In the genomic region with DNA sequence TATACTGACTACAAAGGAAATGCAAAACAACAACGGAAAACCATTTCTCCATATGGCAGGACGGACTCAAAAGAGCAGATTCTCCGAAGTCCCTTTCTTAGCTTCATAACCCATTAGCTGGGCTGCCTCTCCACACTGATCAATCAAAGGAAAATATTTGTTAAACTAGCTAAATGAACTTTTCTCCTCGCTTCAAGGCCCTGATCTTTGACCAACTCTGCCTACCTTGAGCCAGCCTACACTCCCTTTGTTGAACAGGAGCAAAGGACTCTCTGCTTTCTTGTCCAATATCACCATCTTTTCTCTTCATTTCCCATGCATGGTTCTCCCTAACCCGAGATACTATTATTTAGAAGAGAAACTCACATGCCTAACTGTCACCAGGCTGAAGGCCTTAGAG, we compare ENCODE assay signal across 20 mouse cellular contexts. TPM values are rescaled to one million over a fixed set of nuclear protein-coding genes. Genes with fewer than 3 reads are reported as not detected.
"Had no signal": no experiment of that assay in that cellular context is flagged by ENCODE, and none has a peak within 500 bp of the region (broad histone marks: within the 10 kb centered on the region; RNA-seq: fewer than 3 reads in every experiment).

No protein-coding gene starts in this region.

- H3K27ac ChIP-seq: midbrain, embryonic 10.5 days; midbrain, embryonic 12.5 days; neural tube, embryonic 13.5 days; neural tube, embryonic 15.5 days; stomach, embryonic 15.5 days; stomach, postnatal 0 days had no signal

- H3K27me3 ChIP-seq: midbrain, embryonic 12.5 days; neural tube, embryonic 13.5 days; neural tube, embryonic 15.5 days; stomach, embryonic 15.5 days had no signal

- H3K36me3 ChIP-seq: midbrain, embryonic 10.5 days; midbrain, embryonic 12.5 days; neural tube, embryonic 13.5 days; neural tube, embryonic 15.5 days; stomach, embryonic 15.5 days had no signal

- ATAC-seq: midbrain, embryonic 16.5 days had no signal

- H3K4me2 ChIP-seq: lung, embryonic 14.5 days; midbrain, embryonic 12.5 days; neural tube, embryonic 13.5 days; neural tube, embryonic 15.5 days; stomach, embryonic 15.5 days had no signal

- H3K9ac ChIP-seq: lung, embryonic 14.5 days; midbrain, embryonic 12.5 days; neural tube, embryonic 13.5 days; neural tube, embryonic 15.5 days; stomach, embryonic 15.5 days had no signal

- H3K4me1 ChIP-seq: midbrain, embryonic 10.5 days; midbrain, embryonic 12.5 days; neural tube, embryonic 15.5 days; stomach, embryonic 15.5 days had no signal

- H3K9me3 ChIP-seq: midbrain, embryonic 10.5 days; midbrain, embryonic 12.5 days; neural tube, embryonic 13.5 days; neural tube, embryonic 15.5 days; stomach, embryonic 15.5 days had no signal

- DNase-seq: lung, adult 18-20 months; lung, embryonic 14.5 days; lung, postnatal 10 days; lung, postnatal 4 days; midbrain, embryonic 14.5 days; retina, postnatal 1 day; right cerebral cortex, adult 18-20 months; right cerebral cortex, postnatal 14 days; thymus, adult 2 months; thymus, postnatal 25 days; thymus, postnatal 4 days had no signal

- H3K4me3 ChIP-seq: midbrain, embryonic 10.5 days; midbrain, embryonic 12.5 days; myocyte; neural tube, embryonic 13.5 days; neural tube, embryonic 15.5 days; stomach, embryonic 15.5 days had no signal

RNA-seq across cellular contexts. Expression of a gene that starts 34.6 kb away (rescaled TPM):
- total RNA-seq: megakaryocyte-erythroid progenitor cell, adult 5-6 weeks had no signal
- polyA plus RNA-seq: myocyte had no signal
